Mouse (Mus musculus): ENCODE data around the gene St3gal3.

- no peak for TF ChIP-seq CTCF (IDR thresholded peaks at IDR 0.05; ENCODE audit: low read depth)
- TF ChIP-seq EP300 (IDR thresholded peaks at IDR 0.05; ENCODE audit: low read depth) = no peak
Measured at GRCm38 (mm10) chr4:118044510-118044909, 90.2 kb downstream of the St3gal3 start.
